18 mouse cellular contexts compared by ENCODE assay signal in genomic region chr17:47311272-47311671, GRCm38 (mm10). TPM values are rescaled to one million over a fixed set of nuclear protein-coding genes. Genes with fewer than 3 reads are reported as not detected.
A peak's percentile ranks its signal among the peaks of the same experiment; 100 is the strongest.
DNase-seq lines count a peak whose midpoint lies in the region; TF ChIP-seq lines count a peak whose summit lies in the region.
"Had no signal": no experiment of that assay in that cellular context is flagged by ENCODE, and none has a peak within 500 bp of the region (broad histone marks: within the 10 kb centered on the region; RNA-seq: fewer than 3 reads in every experiment).

No protein-coding gene starts in this region.

- H3K4me1 ChIP-seq in heart, adult 2 months (ENCODE audit: control insufficient read depth, insufficient read depth, low read length) = no peaks in the 10 kb centered on the region; the same call in 1 of the 2 replicates
- H3K4me1 ChIP-seq in embryonic fibroblast, embryonic 13.5 days (ENCODE audit: control insufficient read depth, insufficient read depth, low read length) = no peaks in the 10 kb centered on the region
- H3K4me1 ChIP-seq: embryonic facial prominence, embryonic 13.5 days; forebrain, embryonic 15.5 days; heart, embryonic 13.5 days had no signal

- no peaks in the 10 kb centered on the region for H3K79me2 ChIP-seq in heart, adult 2 months (replicated peaks; ENCODE audit: control insufficient read depth, insufficient read depth, low read length)

- no peak overlapping the region for H3K27ac ChIP-seq in heart, adult 2 months
- H3K27ac ChIP-seq in embryonic fibroblast, embryonic 13.5 days (ENCODE audit: insufficient read depth, low read length) = peak overlapping the region; percentile 65
- H3K27ac ChIP-seq: embryonic facial prominence, embryonic 13.5 days; forebrain, embryonic 15.5 days; heart, embryonic 13.5 days; kidney, postnatal 0 days; midbrain, embryonic 10.5 days had no signal

- no peak for TF ChIP-seq POLR2A in heart, adult 2 months (IDR thresholded peaks at IDR 0.05; ENCODE audit: insufficient read depth, low read depth, low read length)
- TF ChIP-seq POLR2A in embryonic fibroblast, embryonic 13.5 days (IDR thresholded peaks at IDR 0.05; ENCODE audit: low read depth, low read length) = no peak

- intact Hi-C loops in heart, adult 2 months (cut with DNase I) = no loop called here
- intact Hi-C loops in heart, postnatal 25 days (cut with DNase I) = no loop called here

- TF ChIP-seq EP300 in heart, adult 2 months (IDR thresholded peaks at IDR 0.05; ENCODE audit: insufficient read depth, low read depth, low read length) = no peak

- TF ChIP-seq CTCF in heart, adult 2 months (IDR thresholded peaks at IDR 0.05) = peak; percentile 31
- TF ChIP-seq CTCF in embryonic fibroblast, embryonic 13.5 days (IDR thresholded peaks at IDR 0.05; ENCODE audit: borderline replicate concordance, insufficient read depth, low read length) = no peak

- DNase-seq in heart, adult 2 months = no peak
- DNase-seq in heart, postnatal 25 days (ENCODE audit: low spot score) = no peak
- DNase-seq in 3T3-L1 (ENCODE audit: low read depth, low spot score) = peak; percentile 81
- DNase-seq in lung, postnatal 36 days = peak; percentile 32
- no peak for DNase-seq in frontal cortex, adult 2 months (ENCODE audit: extremely low spot score in 1 of 2, low spot score in 1 of 2)
- DNase-seq in frontal cortex, postnatal 36 days (ENCODE audit: low spot score in 2 of 2) = no peak
- DNase-seq: adrenal gland, adult 2 months; B cell, adult 2 months; cerebellum, adult 9-11 months; kidney, adult 11 months; liver; spleen, adult 18-20 months had no signal

- H3K9ac ChIP-seq in heart, adult 2 months (ENCODE audit: low read depth, low read length) = no peak overlapping the region
- H3K9ac ChIP-seq: embryonic facial prominence, embryonic 13.5 days; forebrain, embryonic 15.5 days; heart, embryonic 13.5 days had no signal

- no peaks in the 10 kb centered on the region for H3K27me3 ChIP-seq in heart, adult 2 months (ENCODE audit: control insufficient read depth, insufficient read depth, low read length)
- H3K27me3 ChIP-seq: embryonic facial prominence, embryonic 13.5 days; forebrain, embryonic 15.5 days; heart, embryonic 13.5 days had no signal

- H3K4me3 ChIP-seq in heart, adult 2 months = no peak overlapping the region
- H3K4me3 ChIP-seq in embryonic fibroblast, embryonic 13.5 days (ENCODE audit: insufficient read depth, low read length) = no peak overlapping the region
- H3K4me3 ChIP-seq: embryonic facial prominence, embryonic 13.5 days; forebrain, embryonic 15.5 days; heart, embryonic 13.5 days; midbrain, embryonic 10.5 days had no signal

- WGBS in heart, adult 2 months = 43% methylated on average over 5 of the region's 5 CpGs

- H3K36me3 ChIP-seq in heart, adult 2 months (ENCODE audit: control insufficient read depth, insufficient read depth, low read length) = no peaks in the 10 kb centered on the region

RNA-seq across cellular contexts. Expression of gene Mrps10, which starts 57.4 kb away (rescaled TPM):
- total RNA-seq in heart, adult 2 months (2021) = 10 to 100 TPM; 18.2 to 22.5 TPM
- 19.9 and 25.9 TPM in 2 replicates for polyA plus RNA-seq in heart, adult 2 months (2012; rRNA removed)
- total RNA-seq in heart, postnatal 25 days (2021) = 10 to 100 TPM; 19.7 to 20.4 TPM
- 51.8 and 54.7 TPM in 2 replicates for polyA plus RNA-seq in embryonic fibroblast, embryonic 13.5 days (2011; ENCODE audit: insufficient read length, low read depth, missing spikeins)
- 47.0 and 48.9 TPM in 2 replicates for polyA plus RNA-seq in frontal cortex, adult 2 months (2012; rRNA removed)

Comparison
In these comparisons a context has a peak if more than half of its experiments do, and no peak if none do; other contexts are left out.
1. DNase-seq: peak in 3T3-L1 (single experiment) and lung, postnatal 36 days (single experiment); none in heart, adult 2 months (0 of 2), heart, postnatal 25 days (single experiment), frontal cortex, adult 2 months (0 of 2) and frontal cortex, postnatal 36 days (0 of 2).